Mouse (Mus musculus): ENCODE data around the gene Gm45844. TPM values are rescaled to one million over a fixed set of nuclear protein-coding genes. Genes with fewer than 3 reads are reported as not detected.
"Not testable (repeated sequence)": the region's sequence is repeated elsewhere in the genome, so short reads cannot be mapped to it uniquely, and the experiment has no call there.

Gene Gm45844
- total RNA-seq (2014; rRNA removed) (6.1 and 8.7 TPM in 2 replicates), polyA plus RNA-seq (2015; fragmentation: Nextera tagmentation; extraction: Ambion mirVana) (6.8 and 9.2 TPM in 2 replicates)

DNA sequence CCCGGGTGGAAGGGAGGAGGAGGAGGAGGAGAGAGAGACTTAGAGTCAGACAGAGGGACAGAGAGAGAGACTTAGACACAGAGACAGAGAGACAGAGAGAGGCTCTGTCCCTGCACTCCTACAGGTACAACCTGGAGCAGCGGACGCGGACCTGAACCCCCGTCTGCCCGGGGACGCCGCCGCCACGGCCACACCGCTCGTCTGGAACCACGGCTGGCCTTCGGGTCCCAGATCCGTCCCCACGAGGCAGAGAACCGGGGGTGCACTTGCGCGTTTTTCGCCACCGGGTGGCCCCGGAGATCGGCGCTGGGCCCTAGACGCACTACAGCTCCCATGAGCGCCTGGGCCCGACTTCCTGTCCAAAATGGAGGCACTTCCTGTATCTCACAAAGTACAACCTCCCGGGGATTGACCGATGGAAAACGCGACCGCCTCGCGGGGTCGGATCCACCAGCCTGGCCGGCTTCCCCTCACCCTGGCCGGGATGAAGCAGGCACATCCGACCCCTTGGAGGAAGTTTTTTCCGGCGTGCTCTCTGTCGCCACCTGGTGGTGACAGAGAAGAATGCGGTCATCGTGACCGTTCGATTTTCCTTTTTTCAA is at the start of gene Gm45844:
Gene Gm45844 (minus strand): TSS at position 324 of the 602 bp plus-strand sequence.
- not testable (repeated sequence) for H3K4me1 ChIP-seq (ENCODE audit: insufficient read depth); H3K27me3 ChIP-seq (ENCODE audit: insufficient read depth, low read length); H3K9me3 ChIP-seq (ENCODE audit: low read length)
- ATAC-seq (peak; percentile 97), DNase-seq (peak; percentile 90)
- Histone ChIP-seq H3K27ac (ENCODE audit: low read depth, low read length) (peak within 1 kb of the TSS; percentile 57), H3K4me3 (ENCODE audit: low read depth, low read length) (peak within 1 kb of the TSS; percentile 34), H3K9ac (peak within 1 kb of the TSS; percentile 54), H3K4me2 (ENCODE audit: low read depth) (peak within 1 kb of the TSS; percentile 40), H3K36me3 (ENCODE audit: insufficient read depth) (peaks cover 11% of the 10 kb centered on the region)
- WGBS: 30% methylated on average over 45 of the region's 45 CpGs
- TF ChIP-seq CTCF (IDR thresholded peaks at IDR 0.05; ENCODE audit: low read depth): peak; percentile 93

DNA sequence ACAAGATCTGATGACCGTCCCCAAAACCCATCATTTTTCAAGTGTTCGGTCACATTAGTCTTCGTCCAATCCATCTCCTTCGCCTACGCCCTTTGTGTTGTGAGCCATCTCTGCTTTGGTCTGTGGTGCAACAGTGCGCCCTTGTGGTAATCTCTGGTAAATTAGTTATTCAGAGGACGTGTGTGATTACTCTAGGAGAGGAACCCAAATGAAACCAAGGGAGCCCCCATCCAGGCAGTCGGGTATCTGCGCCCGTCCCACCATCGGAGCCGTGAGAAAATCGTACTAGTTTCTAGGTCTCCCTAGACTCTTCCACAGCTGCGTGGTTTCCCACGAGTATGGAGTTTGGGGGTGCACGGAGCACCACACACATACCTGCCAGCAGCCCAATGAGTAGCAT is 17.5 kb upstream of the Gm45844 start:
- peaks cover 41% of the 10 kb centered on the region for H3K36me3 ChIP-seq (ENCODE audit: insufficient read depth)
- TF ChIP-seq CTCF (IDR thresholded peaks at IDR 0.05; ENCODE audit: low read depth): peak; percentile 60

DNA sequence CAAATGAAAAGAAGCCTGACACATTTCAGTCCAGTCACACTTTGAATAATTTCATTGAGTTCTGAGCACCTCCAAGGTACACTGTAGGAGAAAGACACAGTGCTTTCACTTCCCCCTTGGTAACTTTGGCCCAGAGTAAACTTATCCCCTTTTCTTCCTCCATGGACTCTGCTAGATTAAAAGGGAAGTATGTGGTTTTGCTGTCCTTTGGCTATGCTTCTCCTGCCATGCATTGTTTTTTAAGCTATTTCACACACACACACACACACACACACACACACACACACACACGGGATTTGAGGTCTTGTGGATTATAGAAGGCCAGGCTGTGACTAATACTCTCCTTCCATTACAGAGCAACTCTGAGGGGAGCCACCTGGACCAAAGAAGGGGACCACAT is 3.3 kb upstream of the Gm45844 start:
- Histone ChIP-seq H3K4me3 (ENCODE audit: low read depth, low read length) (no peak overlapping the region), H3K27ac (ENCODE audit: low read depth, low read length) (no peak overlapping the region), H3K27me3 (ENCODE audit: insufficient read depth, low read length) (no peaks in the 10 kb centered on the region), H3K9me3 (ENCODE audit: low read length) (no peaks in the 10 kb centered on the region), H3K9ac (no peak overlapping the region), H3K4me2 (ENCODE audit: low read depth) (no peak overlapping the region), H3K4me1 (ENCODE audit: insufficient read depth) (no peaks in the 10 kb centered on the region), H3K36me3 (ENCODE audit: insufficient read depth) (peaks cover 32% of the 10 kb centered on the region)
- ATAC-seq (no peak), DNase-seq (no peak)
- no peak for TF ChIP-seq CTCF (IDR thresholded peaks at IDR 0.05; ENCODE audit: low read depth)
- WGBS: 91% methylated on average over 1 of the region's 1 CpGs

More for the DNA sequence above, 17.5 kb upstream of the Gm45844 start:
- H3K9ac ChIP-seq: no peak overlapping the region
- no peak overlapping the region for H3K4me2 ChIP-seq (ENCODE audit: low read depth)
- DNase-seq: peak; percentile 47
- no peaks in the 10 kb centered on the region for H3K27me3 ChIP-seq (ENCODE audit: insufficient read depth, low read length)
- H3K4me3 ChIP-seq (ENCODE audit: low read depth, low read length): no peak overlapping the region
- WGBS: 77% methylated on average over 16 of the region's 16 CpGs
- H3K9me3 ChIP-seq (ENCODE audit: low read length): no peaks in the 10 kb centered on the region
- H3K27ac ChIP-seq (ENCODE audit: low read depth, low read length): no peak overlapping the region
- no peaks in the 10 kb centered on the region for H3K4me1 ChIP-seq (ENCODE audit: insufficient read depth)
- no peak for ATAC-seq

DNA sequence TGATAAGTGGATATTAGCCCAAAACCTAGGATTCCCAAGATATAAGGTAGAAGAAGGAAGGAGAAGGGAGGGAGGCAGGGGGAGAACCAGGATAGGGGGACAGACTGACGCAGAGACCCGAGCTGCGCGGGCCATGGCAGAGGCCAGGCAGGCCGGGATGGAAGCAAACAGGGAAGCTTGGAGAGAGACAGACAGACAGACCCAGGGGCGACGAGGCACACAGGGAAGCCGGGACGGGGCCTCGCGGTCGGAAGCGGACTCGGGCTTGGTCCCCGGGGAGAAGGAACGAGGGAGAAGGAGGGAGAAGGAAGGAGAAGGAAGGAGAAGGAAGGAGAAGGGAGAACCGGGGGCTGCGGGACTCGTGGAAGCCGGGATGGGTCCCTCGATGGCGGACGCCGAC is 533 bp downstream of the Gm45844 start:
- Histone ChIP-seq H3K4me3 (ENCODE audit: low read depth, low read length) (peak overlapping the region; percentile 34), H3K9ac (peak overlapping the region; percentile 54), H3K27ac (ENCODE audit: low read depth, low read length) (peak overlapping the region; percentile 57), H3K4me2 (ENCODE audit: low read depth) (peak overlapping the region; percentile 40)
- not testable (repeated sequence) for H3K9me3 ChIP-seq (ENCODE audit: low read length); H3K4me1 ChIP-seq (ENCODE audit: insufficient read depth); H3K36me3 ChIP-seq (ENCODE audit: insufficient read depth); H3K27me3 ChIP-seq (ENCODE audit: insufficient read depth, low read length)
- ATAC-seq (peak; percentile 68), DNase-seq (peak; percentile 63)
- WGBS: 44% methylated on average over 24 of the region's 24 CpGs

DNA sequence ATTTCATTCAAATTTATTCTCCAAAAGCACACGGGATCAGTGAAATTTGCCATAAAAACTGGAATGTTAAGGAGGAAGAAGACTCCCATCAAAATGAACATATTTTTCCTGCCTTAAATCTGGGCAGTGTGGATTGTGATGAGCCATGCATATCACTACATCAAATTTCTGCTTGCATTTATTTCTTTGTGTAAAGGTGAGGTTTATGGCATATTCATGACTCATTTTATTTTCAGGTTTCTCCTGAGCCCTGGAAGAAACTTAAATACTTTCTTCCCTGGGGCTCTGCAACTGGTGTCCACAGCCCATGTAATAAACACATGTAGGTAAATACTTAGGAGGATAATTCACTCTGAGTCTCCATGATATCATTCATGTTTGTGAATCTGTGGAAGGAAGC is 30.9 kb downstream of the Gm45844 start, which contains the start of gene Vmn2r29:
Gene Vmn2r29 (minus strand): TSS at position 101 of the 400 bp plus-strand sequence.
- not testable (repeated sequence) for H3K9me3 ChIP-seq (ENCODE audit: low read length); ATAC-seq; H3K27ac ChIP-seq (ENCODE audit: low read depth, low read length); H3K4me2 ChIP-seq (ENCODE audit: low read depth); H3K4me1 ChIP-seq (ENCODE audit: insufficient read depth); H3K9ac ChIP-seq; DNase-seq; H3K27me3 ChIP-seq (ENCODE audit: insufficient read depth, low read length); H3K36me3 ChIP-seq (ENCODE audit: insufficient read depth); H3K4me3 ChIP-seq (ENCODE audit: low read depth, low read length)
- no CpG with 5 or more reads among the region's 1 CpGs for WGBS

DNA sequence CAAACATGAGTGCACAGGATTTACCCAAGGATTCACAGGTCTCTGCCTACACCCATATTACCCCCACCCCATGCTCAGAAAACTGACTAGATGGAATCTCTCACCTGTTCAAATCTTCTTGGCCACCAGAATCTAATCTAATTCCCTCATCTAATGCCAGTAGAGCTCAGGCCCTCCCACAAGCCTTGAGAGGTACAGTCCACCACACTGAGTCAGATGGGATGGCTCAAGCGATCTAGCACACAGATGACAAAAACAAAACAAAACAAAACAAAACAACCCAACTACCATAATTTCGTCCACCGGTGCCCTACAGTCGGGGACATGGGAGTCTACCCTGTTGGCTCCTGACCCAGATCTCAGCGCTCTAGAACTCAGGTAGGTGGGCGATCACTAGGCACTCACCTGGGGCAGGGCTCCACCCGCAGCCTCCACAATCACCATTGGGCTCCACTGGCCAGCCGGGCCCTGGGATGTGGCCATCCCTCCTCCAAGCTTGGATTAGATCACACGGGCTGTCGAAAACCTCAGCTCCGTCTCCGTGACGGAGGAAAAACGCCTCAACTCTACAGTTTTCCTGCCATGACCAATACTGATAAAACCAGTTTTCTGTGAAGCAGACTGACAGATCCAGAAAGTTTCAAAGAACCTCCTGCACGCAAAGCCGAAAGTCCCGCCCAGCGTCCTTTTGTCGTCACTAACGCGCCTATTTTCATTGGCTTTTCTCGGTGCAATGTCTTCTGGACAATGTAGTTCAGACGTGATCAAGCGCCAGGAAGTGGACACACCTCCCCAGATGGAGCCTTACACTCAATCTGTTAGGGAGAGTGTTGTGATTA is 68.6 kb downstream of the Gm45844 start, which contains the start of gene Zfp772:
Gene Zfp772 (minus strand): TSS at position 686 of the 839 bp plus-strand sequence.
- Histone ChIP-seq H3K9ac (peak within 1 kb of the TSS; percentile 18; the same call in 1 of the 2 replicates), H3K4me2 (ENCODE audit: low read depth) (peak within 1 kb of the TSS; percentile 62), H3K4me3 (ENCODE audit: low read depth, low read length) (peak within 1 kb of the TSS; percentile 34)
- 2% methylated on average over 24 of the region's 24 CpGs for WGBS
- peak; percentile 25 for DNase-seq
- not testable (repeated sequence) for H3K9me3 ChIP-seq (ENCODE audit: low read length); H3K36me3 ChIP-seq (ENCODE audit: insufficient read depth); H3K4me1 ChIP-seq (ENCODE audit: insufficient read depth); ATAC-seq; H3K27me3 ChIP-seq (ENCODE audit: insufficient read depth, low read length); H3K27ac ChIP-seq (ENCODE audit: low read depth, low read length)

Data from forebrain, postnatal 0 days (tissue).